Mouse (Mus musculus): ENCODE measurements at regions not wholly inside any gene's neighbourhood (a gene's known extent, or its start where the extent isn't known, plus 50 kb on each side); places are given as distances from the start of the nearest gene placed in this dataset.

- H3K36me3 ChIP-seq (ENCODE audit: control insufficient read depth in 1 of 2, insufficient read depth in 2 of 2, low read length in 2 of 2), result no peaks in the 10 kb centered on the region
- H3K27me3 ChIP-seq (ENCODE audit: control insufficient read depth in 1 of 2, insufficient read depth in 2 of 2, low read length in 2 of 2), result no peaks in the 10 kb centered on the region
Measured at GRCm38 (mm10) chr7:136624496-136624895, 269.9 kb upstream of the Mgmt start.

DNA sequence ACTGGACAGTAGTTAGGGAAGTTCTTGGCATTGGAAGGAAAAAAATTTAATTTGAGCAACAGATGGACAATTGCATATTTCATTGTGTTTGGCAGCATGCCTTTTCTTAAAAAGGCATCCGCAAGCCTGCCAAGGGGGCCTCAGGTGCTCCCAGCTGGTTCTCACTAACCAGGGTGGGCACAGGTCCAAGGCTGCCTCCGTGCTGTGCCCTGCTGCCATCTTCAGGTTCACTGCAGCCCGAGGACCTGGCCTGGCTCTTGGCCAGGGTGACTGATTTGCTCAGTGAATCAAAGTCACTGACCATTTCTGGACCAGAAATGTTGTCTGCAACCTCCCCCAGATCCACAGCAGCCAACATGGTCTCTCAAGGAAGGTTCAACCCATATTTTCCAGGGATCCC, 263.3 kb upstream of the Mgmt start:
- Histone ChIP-seq H3K9me3 (replicated peaks; ENCODE audit: insufficient read depth, low read length) (no peaks in the 10 kb centered on the region), H3K27me3 (ENCODE audit: control insufficient read depth in 1 of 2, insufficient read depth in 2 of 2, low read length in 2 of 2) (no peaks in the 10 kb centered on the region), H3K27ac (ENCODE audit: control insufficient read depth, low read depth, low read length) (no peak overlapping the region), H3K79me2 (ENCODE audit: control insufficient read depth, insufficient read depth, low read length, poor library complexity) (no peaks in the 10 kb centered on the region), H3K36me3 (ENCODE audit: control insufficient read depth in 1 of 2, insufficient read depth in 2 of 2, low read length in 2 of 2) (no peaks in the 10 kb centered on the region), H3K9ac (ENCODE audit: control insufficient read depth, low read depth, low read length, poor library complexity, severe bottlenecking) (no peak overlapping the region), H3K4me1 (ENCODE audit: control insufficient read depth in 1 of 2, insufficient read depth in 2 of 2, low read length in 2 of 2) (no peaks in the 10 kb centered on the region), H3K4me3 (ENCODE audit: control insufficient read depth in 1 of 2, insufficient read depth in 1 of 2, low read depth in 2 of 2, low read length in 2 of 2) (no peak overlapping the region)
- no peak for TF ChIP-seq USF1 (IDR thresholded peaks at IDR 0.05; ENCODE audit: low read depth, low read length)
- no peak for TF ChIP-seq E2F4 (IDR thresholded peaks at IDR 0.05; ENCODE audit: borderline replicate concordance, low read depth, low read length)
- no peak for TF ChIP-seq ZC3H11A (IDR thresholded peaks at IDR 0.05; ENCODE audit: low read depth, low read length)
- no peak for TF ChIP-seq MAZ (IDR thresholded peaks at IDR 0.05; ENCODE audit: low read depth, low read length)
- no peak for TF ChIP-seq JUND (IDR thresholded peaks at IDR 0.05; ENCODE audit: low read depth, low read length)
- TF ChIP-seq ZNF384 (IDR thresholded peaks at IDR 0.05; ENCODE audit: low read depth, low read length), result no peak
- TF ChIP-seq RAD21 (IDR thresholded peaks at IDR 0.05; ENCODE audit: low read depth, low read length), result no peak
- TF ChIP-seq POLR2AphosphoS5 (IDR thresholded peaks at IDR 0.05; ENCODE audit: borderline replicate concordance, low read depth, low read length), result no peak
- no peak for TF ChIP-seq MAX (IDR thresholded peaks at IDR 0.05; ENCODE audit: low read length)
- TF ChIP-seq UBTF (IDR thresholded peaks at IDR 0.05; ENCODE audit: borderline replicate concordance, insufficient read depth, low read depth, low read length), result no peak
- DNase-seq (ENCODE audit: low read depth, low spot score), result no peak

More at GRCm38 (mm10) chr7:136624496-136624895, 269.9 kb upstream of the Mgmt start:
- H3K4me1 ChIP-seq (ENCODE audit: control insufficient read depth in 1 of 2, insufficient read depth in 2 of 2, low read length in 2 of 2), result no peaks in the 10 kb centered on the region
- H3K9me3 ChIP-seq (replicated peaks; ENCODE audit: insufficient read depth, low read length), result no peaks in the 10 kb centered on the region
- no peak overlapping the region for H3K9ac ChIP-seq (ENCODE audit: control insufficient read depth, low read depth, low read length, poor library complexity, severe bottlenecking)
- TF ChIP-seq ZKSCAN1 (IDR thresholded peaks at IDR 0.05; ENCODE audit: low read depth, low read length), result no peak
- TF ChIP-seq TCF12 (IDR thresholded peaks at IDR 0.05; ENCODE audit: low read depth, low read length), result no peak
- TF ChIP-seq GATA1 (IDR thresholded peaks at IDR 0.05; ENCODE audit: low read depth, low read length), result no peak
- no peak for TF ChIP-seq BHLHE40 (IDR thresholded peaks at IDR 0.05; ENCODE audit: borderline replicate concordance, low read depth, low read length)
- TF ChIP-seq ETS1 (IDR thresholded peaks at IDR 0.05; ENCODE audit: low read depth, low read length), result no peak
- no peak for DNase-seq (ENCODE audit: low read depth, low spot score)
- no peak overlapping the region for H3K27ac ChIP-seq (ENCODE audit: control insufficient read depth, low read depth, low read length)
- no peaks in the 10 kb centered on the region for H3K79me2 ChIP-seq (ENCODE audit: control insufficient read depth, insufficient read depth, low read length, poor library complexity)
- H3K4me3 ChIP-seq (ENCODE audit: control insufficient read depth in 1 of 2, insufficient read depth in 1 of 2, low read depth in 2 of 2, low read length in 2 of 2), result no peak overlapping the region

DNA sequence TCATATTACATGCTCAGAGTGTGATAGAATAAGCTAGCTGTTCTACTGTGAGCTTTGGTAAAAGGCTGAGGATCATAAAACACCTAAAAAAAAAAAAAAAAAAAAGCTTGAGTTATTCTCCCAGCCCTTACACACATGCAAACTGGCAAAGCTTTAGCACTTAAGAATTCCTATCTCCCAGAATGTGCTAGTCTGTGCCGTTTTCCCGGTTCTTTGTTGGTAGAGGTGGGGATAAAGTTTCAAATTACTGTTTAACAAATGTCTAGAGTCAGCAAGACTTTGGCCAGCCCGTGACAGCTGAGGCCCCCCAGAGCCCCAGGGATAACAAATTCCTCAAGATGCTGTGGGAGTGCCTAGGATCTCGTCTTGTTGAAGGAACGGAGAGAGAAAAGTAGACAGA, 254.3 kb upstream of the Mgmt start:
- Histone ChIP-seq H3K36me3 (ENCODE audit: control insufficient read depth in 1 of 2, insufficient read depth in 2 of 2, low read length in 2 of 2) (no peaks in the 10 kb centered on the region), H3K9me3 (replicated peaks; ENCODE audit: insufficient read depth, low read length) (no peaks in the 10 kb centered on the region), H3K4me3 (ENCODE audit: control insufficient read depth in 1 of 2, insufficient read depth in 1 of 2, low read depth in 2 of 2, low read length in 2 of 2) (no peak overlapping the region), H3K27me3 (ENCODE audit: control insufficient read depth in 1 of 2, insufficient read depth in 2 of 2, low read length in 2 of 2) (no peaks in the 10 kb centered on the region), H3K9ac (ENCODE audit: control insufficient read depth, low read depth, low read length, poor library complexity, severe bottlenecking) (no peak overlapping the region), H3K4me1 (ENCODE audit: control insufficient read depth in 1 of 2, insufficient read depth in 2 of 2, low read length in 2 of 2) (no peaks in the 10 kb centered on the region), H3K27ac (ENCODE audit: control insufficient read depth, low read depth, low read length) (no peak overlapping the region), H3K79me2 (ENCODE audit: control insufficient read depth, insufficient read depth, low read length, poor library complexity) (no peaks in the 10 kb centered on the region)
- TF ChIP-seq CTCF (IDR thresholded peaks at IDR 0.05 in 2 of 3, conservative IDR thresholded peaks at IDR 0.05 in 1 of 3; ENCODE audit: control insufficient read depth in 1 of 3, insufficient read depth in 1 of 3, low read depth in 2 of 3, low read length in 3 of 3, poor library complexity in 1 of 3, severe bottlenecking in 1 of 3), result no peak
- no peak for TF ChIP-seq ZC3H11A (IDR thresholded peaks at IDR 0.05; ENCODE audit: low read depth, low read length)
- TF ChIP-seq UBTF (IDR thresholded peaks at IDR 0.05; ENCODE audit: borderline replicate concordance, insufficient read depth, low read depth, low read length), result no peak
- TF ChIP-seq USF1 (IDR thresholded peaks at IDR 0.05; ENCODE audit: low read depth, low read length), result no peak
- no peak for TF ChIP-seq ELF1 (IDR thresholded peaks at IDR 0.05; ENCODE audit: low read depth, low read length)
- no peak for TF ChIP-seq POLR2AphosphoS2 (IDR thresholded peaks at IDR 0.05; ENCODE audit: low read length)
- no peak for TF ChIP-seq MAFK (IDR thresholded peaks at IDR 0.05; ENCODE audit: borderline replicate concordance, low read depth, low read length)
- TF ChIP-seq MXI1 (IDR thresholded peaks at IDR 0.05; ENCODE audit: low read depth, low read length), result no peak
- TF ChIP-seq CHD1 (IDR thresholded peaks at IDR 0.05; ENCODE audit: low read depth, low read length), result no peak
- no peak for TF ChIP-seq CHD2 (IDR thresholded peaks at IDR 0.05; ENCODE audit: low read length)
- TF ChIP-seq JUND (IDR thresholded peaks at IDR 0.05; ENCODE audit: low read depth, low read length), result no peak
- TF ChIP-seq ZKSCAN1 (IDR thresholded peaks at IDR 0.05; ENCODE audit: low read depth, low read length), result no peak
- no peak for DNase-seq (ENCODE audit: low read depth, low spot score)

Measured in MEL (cell line).